In the genomic region with DNA sequence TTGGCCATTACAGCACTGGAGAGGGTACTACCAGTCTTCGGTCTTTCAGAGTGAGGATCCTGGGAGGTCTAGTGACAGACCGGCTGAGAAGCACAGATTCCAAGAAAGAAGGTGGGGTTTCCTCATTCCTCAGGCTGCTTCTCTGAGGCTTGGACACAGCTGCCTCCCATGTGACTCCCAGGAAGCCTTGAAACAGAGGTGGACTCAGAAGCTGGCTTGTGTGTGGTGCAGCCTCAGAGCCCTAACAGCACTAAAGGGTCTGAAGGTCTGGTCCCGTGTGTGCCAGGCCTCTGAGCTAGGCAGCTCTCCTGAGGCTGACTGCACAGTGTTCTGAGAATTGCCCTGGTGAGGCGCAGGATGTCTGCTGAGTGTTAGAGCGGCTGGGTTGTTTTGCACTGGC, we compare ENCODE assay signal across 12 mouse cellular contexts. TPM values are rescaled to one million over a fixed set of nuclear protein-coding genes. Genes with fewer than 3 reads are reported as not detected.
DNase-seq lines count a peak whose midpoint lies in the region; ATAC-seq lines count a peak whose summit lies in the region.
"Had no signal": no experiment of that assay in that cellular context is flagged by ENCODE, and none has a peak within 500 bp of the region (broad histone marks: within the 10 kb centered on the region; RNA-seq: fewer than 3 reads in every experiment).

No protein-coding gene starts in this region.

- H3K9me3 ChIP-seq in forebrain, embryonic 10.5 days = no peaks in the 10 kb centered on the region
- H3K9me3 ChIP-seq in forebrain, embryonic 13.5 days (replicated peaks) = no peaks in the 10 kb centered on the region
- H3K9me3 ChIP-seq in intestine, embryonic 15.5 days = no peaks in the 10 kb centered on the region

- H3K27ac ChIP-seq in forebrain, embryonic 10.5 days = peak overlapping the region; percentile 17; the same call in 1 of the 2 replicates
- no peak overlapping the region for H3K27ac ChIP-seq in forebrain, embryonic 13.5 days
- peak overlapping the region; percentile 81 for H3K27ac ChIP-seq in intestine, embryonic 15.5 days

- WGBS in forebrain, embryonic 10.5 days = 76% methylated on average over 5 of the region's 5 CpGs
- WGBS in forebrain, embryonic 13.5 days = 75% methylated on average over 5 of the region's 5 CpGs
- WGBS in intestine, embryonic 15.5 days = 37% methylated on average over 5 of the region's 5 CpGs

- no peaks in the 10 kb centered on the region for H3K27me3 ChIP-seq in forebrain, embryonic 10.5 days (ENCODE audit: poor library complexity, severe bottlenecking)
- H3K27me3 ChIP-seq in forebrain, embryonic 13.5 days = no peaks in the 10 kb centered on the region
- H3K27me3 ChIP-seq in intestine, embryonic 15.5 days (replicated peaks) = no peaks in the 10 kb centered on the region

- H3K9ac ChIP-seq in forebrain, embryonic 13.5 days = no peak overlapping the region
- no peak overlapping the region for H3K9ac ChIP-seq in intestine, embryonic 15.5 days
- H3K9ac ChIP-seq: liver, postnatal 0 days had no signal

- no peak overlapping the region for H3K4me2 ChIP-seq in forebrain, embryonic 13.5 days
- H3K4me2 ChIP-seq in intestine, embryonic 15.5 days (replicated peaks) = no peak overlapping the region

- DNase-seq in forebrain, embryonic 10.5 days (ENCODE audit: extremely low spot score, low spot score) = no peak
- peak; percentile 28 for DNase-seq in urinary bladder, adult 2 months (ENCODE audit: low spot score)
- DNase-seq in urinary bladder, postnatal 10 days (ENCODE audit: low spot score) = no peak
- peak; percentile 56 for DNase-seq in testis, postnatal 14 days (ENCODE audit: low spot score)
- DNase-seq in layer of hippocampus, adult 8-10 months (ENCODE audit: low spot score in 2 of 2) = no peak
- DNase-seq in adrenal gland, adult 2 months = no peak
- DNase-seq: liver, postnatal 0 days; retina, postnatal 1 day; thymus, postnatal 36 days had no signal

- no peak overlapping the region for H3K4me3 ChIP-seq in forebrain, embryonic 10.5 days
- no peak overlapping the region for H3K4me3 ChIP-seq in forebrain, embryonic 13.5 days
- no peak overlapping the region for H3K4me3 ChIP-seq in intestine, embryonic 15.5 days (replicated peaks)

- peaks cover 14% of the 10 kb centered on the region for H3K4me1 ChIP-seq in forebrain, embryonic 10.5 days
- H3K4me1 ChIP-seq in forebrain, embryonic 13.5 days = no peaks in the 10 kb centered on the region
- H3K4me1 ChIP-seq in intestine, embryonic 15.5 days (replicated peaks) = peaks cover 15% of the 10 kb centered on the region

- ATAC-seq in forebrain, embryonic 13.5 days = no peak
- ATAC-seq in intestine, embryonic 15.5 days = peak; percentile 37

- H3K36me3 ChIP-seq in forebrain, embryonic 10.5 days (replicated peaks) = no peaks in the 10 kb centered on the region
- H3K36me3 ChIP-seq in forebrain, embryonic 13.5 days (ENCODE audit: poor library complexity, severe bottlenecking) = no peaks in the 10 kb centered on the region
- H3K36me3 ChIP-seq in intestine, embryonic 15.5 days = no peaks in the 10 kb centered on the region

RNA-seq across cellular contexts. Expression of gene Scgb1a1, which starts 18.3 kb away (rescaled TPM):
- not detected in 2 replicates for polyA plus RNA-seq in forebrain, embryonic 10.5 days (2016; fragmentation: Nextera tagmentation; extraction: Ambion mirVana)
- polyA plus RNA-seq in forebrain, embryonic 13.5 days (2015; fragmentation: Nextera tagmentation; extraction: Ambion mirVana) = not detected in 2 replicates
- polyA plus RNA-seq in urinary bladder, adult 2 months (2012; rRNA removed) = 0.23 TPM in 1 of 2 replicates, not detected in the other
- polyA plus RNA-seq in intestine, embryonic 15.5 days (2015; fragmentation: Nextera tagmentation; extraction: Ambion mirVana) = not detected in 2 replicates
- not detected for total RNA-seq in layer of hippocampus, adult 8-10 months (2022)
- not detected for total RNA-seq in adrenal gland, adult 2 months (2021)
- polyA plus RNA-seq in adrenal gland, adult 2 months (2012; rRNA removed) = 4.5 TPM in 1 of 2 replicates, not detected in the other
- total RNA-seq: common myeloid progenitor, adult 5-6 weeks had no signal

RNA-seq across cellular contexts. Expression of gene Asrgl1, which starts 29.3 kb away (rescaled TPM):
- 17.8 and 25.5 TPM in 2 replicates for polyA plus RNA-seq in forebrain, embryonic 10.5 days (2016; fragmentation: Nextera tagmentation; extraction: Ambion mirVana)
- 28.7 and 29.4 TPM in 2 replicates for polyA plus RNA-seq in forebrain, embryonic 13.5 days (2015; fragmentation: Nextera tagmentation; extraction: Ambion mirVana)
- polyA plus RNA-seq in urinary bladder, adult 2 months (2012; rRNA removed) = 2.7 and 4.5 TPM in 2 replicates
- polyA plus RNA-seq in intestine, embryonic 15.5 days (2015; fragmentation: Nextera tagmentation; extraction: Ambion mirVana) = 10.4 and 12.6 TPM in 2 replicates
- 100 to 1,000 TPM; 143 to 155 (median 148) TPM for total RNA-seq in layer of hippocampus, adult 8-10 months (2022)
- total RNA-seq in adrenal gland, adult 2 months (2021) = 10 to 100 TPM; 10.3 to 12.7 TPM
- polyA plus RNA-seq in adrenal gland, adult 2 months (2012; rRNA removed) = 1.2 and 2.0 TPM in 2 replicates

Comparison
In these comparisons a context has a peak if more than half of its experiments do, and no peak if none do; other contexts are left out.
1. DNase-seq: peak in urinary bladder, adult 2 months (single experiment) and testis, postnatal 14 days (single experiment); none in forebrain, embryonic 10.5 days (single experiment), urinary bladder, postnatal 10 days (single experiment), layer of hippocampus, adult 8-10 months (0 of 2) and adrenal gland, adult 2 months (single experiment).